Mouse (Mus musculus): ENCODE data around the gene Gm20716. TPM values are rescaled to one million over a fixed set of nuclear protein-coding genes. Genes with fewer than 3 reads are reported as not detected.

The Gm20716 gene
- total RNA-seq (2023): 10 to 100 TPM in 1 of 2 experiments, 1 to 10 TPM in 1; 1.8 to 10.2 TPM

DNA sequence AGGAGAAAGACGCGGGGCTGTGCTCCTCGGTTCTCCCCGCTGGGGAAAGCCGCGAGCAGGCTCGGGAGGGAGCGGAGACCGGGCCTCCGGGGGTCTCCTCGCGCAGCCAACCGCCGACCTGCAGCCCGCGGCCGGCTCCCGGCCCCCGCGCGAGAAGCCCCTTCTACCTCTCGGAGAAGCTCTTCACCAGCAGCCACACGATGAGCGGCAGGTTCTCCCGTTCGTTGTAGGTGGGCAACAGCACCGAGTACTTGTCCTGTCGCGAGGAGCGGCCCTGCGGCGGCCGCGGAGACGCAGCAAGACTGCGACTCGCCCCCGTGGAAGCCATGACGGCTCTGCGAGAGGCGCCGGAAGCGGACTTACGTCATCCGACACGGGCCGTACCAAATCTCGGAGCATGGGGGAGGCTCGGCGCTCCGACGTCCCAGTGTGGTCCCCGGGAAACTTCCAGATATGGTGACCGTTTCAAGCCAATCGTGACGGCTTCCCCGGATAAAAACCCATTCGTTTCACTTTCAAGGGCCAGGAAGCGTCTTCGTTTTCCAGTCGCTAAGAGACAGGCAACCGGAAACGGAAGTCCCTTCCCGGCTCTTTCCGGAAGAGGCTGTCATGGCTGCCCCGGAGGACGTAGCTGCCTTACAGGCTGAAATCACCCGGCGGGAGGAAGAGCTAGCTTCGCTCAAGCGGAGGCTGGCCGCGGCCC is at the start of gene Gm20716, which contains the start of the genes Dpm1 and Mocs3:
TSS of gene Gm20716 (minus strand) at position 339 of the 703 bp plus-strand sequence.
TSS of gene Dpm1 (minus strand) at position 566 of the 703 bp plus-strand sequence.
TSS of gene Mocs3 (plus strand) at position 597 of the 703 bp plus-strand sequence.

GRCm38 (mm10) chr2:168206725-168207644 is 23.2 kb downstream of the Gm20716 start, which contains the start of gene Adnp:
Gene Adnp, minus strand, starts transcription at chr2:168207112.

Other genes starting within 250 kb of the Gm20716 start
- not detected for gene Ripor3, start 219.7 kb downstream of the Gm20716 start, total RNA-seq (2023)
- under 1 TPM in 1 of 2 experiments, not detected in 1; 0.13 TPM for gene Pard6b, start 149.4 kb downstream of the Gm20716 start, total RNA-seq (2023)
- 10 to 100 TPM; 61.3 to 71.0 TPM for gene Adnp, start 23.3 kb downstream of the Gm20716 start, total RNA-seq (2023)
- 100 to 1,000 TPM; 105 to 115 TPM for gene Dpm1, start 227 bp upstream of the Gm20716 start, total RNA-seq (2023)
- gene Mocs3, start 258 bp upstream of the Gm20716 start, total RNA-seq (2023): 1 to 10 TPM; 7.7 to 8.2 TPM
- not detected for gene Kcng1, start 51.4 kb upstream of the Gm20716 start, total RNA-seq (2023)